In the genomic region with DNA sequence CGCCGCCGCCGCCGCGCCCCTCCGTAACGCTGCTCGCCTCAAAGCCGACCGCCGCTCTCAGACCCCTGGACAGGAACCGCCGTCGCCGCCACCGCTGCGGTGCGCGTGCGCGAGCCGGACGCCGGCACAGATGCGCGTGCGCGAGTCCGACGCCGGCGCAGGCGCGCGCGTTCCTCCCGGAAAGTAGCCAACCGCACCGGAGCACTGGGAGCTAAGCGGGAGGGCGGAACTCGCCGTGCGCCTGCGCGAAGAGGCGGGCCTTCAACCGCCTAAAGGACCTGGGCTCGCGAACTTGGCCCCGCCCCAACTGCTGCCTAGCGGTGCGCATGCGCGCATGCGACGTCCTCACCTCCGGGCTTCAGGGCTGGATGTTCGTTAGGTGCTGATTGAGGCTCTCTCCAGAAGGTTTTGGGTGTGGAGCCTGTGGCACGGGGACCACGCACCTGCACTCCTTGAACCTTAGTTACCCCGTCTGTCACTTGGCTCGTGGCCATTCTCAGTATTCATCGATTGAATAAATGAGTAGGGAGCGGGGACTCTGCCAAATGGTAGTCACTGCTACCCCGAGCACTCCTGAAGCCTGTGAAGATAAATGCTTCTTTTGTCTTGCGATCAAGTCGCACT, we compare ENCODE assay signal across 8 mouse cellular contexts. TPM values are rescaled to one million over a fixed set of nuclear protein-coding genes. Genes with fewer than 3 reads are reported as not detected.
DNase-seq lines count a peak whose midpoint lies in the region; ATAC-seq and TF ChIP-seq lines count a peak whose summit lies in the region.

A gene (minus strand): TSS at position 85 of the 624 bp plus-strand sequence.

- H3K27ac ChIP-seq in embryonic facial prominence, embryonic 14.5 days (replicated peaks; ENCODE audit: low read depth, low read length): peak within 1 kb of the TSS; percentile 86
- peak within 1 kb of the TSS; percentile 88 for H3K27ac ChIP-seq in heart, adult 2 months
- peak within 1 kb of the TSS; percentile 76 for H3K27ac ChIP-seq in limb, embryonic 13.5 days
- H3K27ac ChIP-seq in midbrain, embryonic 16.5 days (ENCODE audit: low read length): peak within 1 kb of the TSS; percentile 86

- no peaks in the 10 kb centered on the region for H3K9me3 ChIP-seq in embryonic facial prominence, embryonic 14.5 days (ENCODE audit: control insufficient read depth, low read length)
- no peaks in the 10 kb centered on the region for H3K9me3 ChIP-seq in limb, embryonic 13.5 days
- no peaks in the 10 kb centered on the region for H3K9me3 ChIP-seq in midbrain, embryonic 16.5 days (replicated peaks; ENCODE audit: control insufficient read depth, low read length, poor library complexity, severe bottlenecking)

- H3K4me2 ChIP-seq in embryonic facial prominence, embryonic 14.5 days (ENCODE audit: low read depth, low read length): peak within 1 kb of the TSS; percentile 100
- peak within 1 kb of the TSS; percentile 100 for H3K4me2 ChIP-seq in limb, embryonic 13.5 days (replicated peaks)
- H3K4me2 ChIP-seq in midbrain, embryonic 16.5 days (ENCODE audit: low read length): peak within 1 kb of the TSS; percentile 100

- intact Hi-C loops in heart, adult 2 months (cut with DNase I): loop anchor here (1.0 kb wide), 1 partner anchor 51 kb away; a partner anchor contains a TSS

- peaks cover 12% of the 10 kb centered on the region for H3K36me3 ChIP-seq in embryonic facial prominence, embryonic 14.5 days (ENCODE audit: control insufficient read depth, insufficient read depth, low read length)
- H3K36me3 ChIP-seq in heart, adult 2 months (ENCODE audit: control insufficient read depth, insufficient read depth, low read length): peaks cover 3% of the 10 kb centered on the region
- H3K36me3 ChIP-seq in limb, embryonic 13.5 days: peaks cover 21% of the 10 kb centered on the region
- H3K36me3 ChIP-seq in midbrain, embryonic 16.5 days (ENCODE audit: control insufficient read depth, insufficient read depth, low read length): peaks cover 3% of the 10 kb centered on the region; the same call in 1 of the 2 replicates

- TF ChIP-seq POLR2A in heart, adult 2 months (IDR thresholded peaks at IDR 0.05; ENCODE audit: insufficient read depth, low read depth, low read length): peak; percentile 95

- DNase-seq in 3T3-L1 (ENCODE audit: low read depth, low spot score): peak; percentile 98
- DNase-seq in adrenal gland, postnatal 4 days (ENCODE audit: low spot score in 2 of 2): peak; percentile 99 to 100
- DNase-seq in embryonic facial prominence, embryonic 14.5 days (ENCODE audit: low spot score): peak; percentile 99
- peak; percentile 99 to 100 for DNase-seq in heart, adult 2 months
- DNase-seq in kidney, adult 8-10 months: peak; percentile 98 to 99
- peak; percentile 99 to 100 for DNase-seq in spleen, postnatal 10 days (ENCODE audit: low spot score in 2 of 2)

- peak within 1 kb of the TSS; percentile 100 for H3K4me3 ChIP-seq in embryonic facial prominence, embryonic 14.5 days (ENCODE audit: low read depth, low read length)
- H3K4me3 ChIP-seq in heart, adult 2 months: peak within 1 kb of the TSS; percentile 86
- peak within 1 kb of the TSS; percentile 100 for H3K4me3 ChIP-seq in limb, embryonic 13.5 days
- H3K4me3 ChIP-seq in midbrain, embryonic 16.5 days (ENCODE audit: low read depth, low read length): peak within 1 kb of the TSS; percentile 100

- no peaks in the 10 kb centered on the region for H3K27me3 ChIP-seq in embryonic facial prominence, embryonic 14.5 days (replicated peaks; ENCODE audit: control insufficient read depth, insufficient read depth, low read length)
- no peaks in the 10 kb centered on the region for H3K27me3 ChIP-seq in heart, adult 2 months (ENCODE audit: control insufficient read depth, insufficient read depth, low read length)
- no peaks in the 10 kb centered on the region for H3K27me3 ChIP-seq in limb, embryonic 13.5 days
- H3K27me3 ChIP-seq in midbrain, embryonic 16.5 days (ENCODE audit: control insufficient read depth, insufficient read depth, low read depth, low read length): no peaks in the 10 kb centered on the region

- peak within 1 kb of the TSS; percentile 98 for H3K9ac ChIP-seq in embryonic facial prominence, embryonic 14.5 days (ENCODE audit: low read depth, low read length)
- peak within 1 kb of the TSS; percentile 90 for H3K9ac ChIP-seq in heart, adult 2 months (ENCODE audit: low read depth, low read length)
- peak within 1 kb of the TSS; percentile 99 for H3K9ac ChIP-seq in limb, embryonic 13.5 days
- peak within 1 kb of the TSS; percentile 98 for H3K9ac ChIP-seq in midbrain, embryonic 16.5 days (ENCODE audit: low read depth, low read length)

- peak; percentile 93 for ATAC-seq in embryonic facial prominence, embryonic 14.5 days (ENCODE audit: low read depth)
- ATAC-seq in limb, embryonic 13.5 days (ENCODE audit: low FRiP score, low read depth): peak; percentile 91
- ATAC-seq in midbrain, embryonic 16.5 days: peak; percentile 85

- 0 out of 2 replicates have a peak, but pooled peaks have one; percentile 28 for TF ChIP-seq EP300 in heart, adult 2 months (IDR thresholded peaks at IDR 0.05; ENCODE audit: insufficient read depth, low read depth, low read length)

- TF ChIP-seq CTCF in heart, adult 2 months (IDR thresholded peaks at IDR 0.05): no peak

- peaks cover 26% of the 10 kb centered on the region for H3K4me1 ChIP-seq in embryonic facial prominence, embryonic 14.5 days (ENCODE audit: control insufficient read depth, insufficient read depth, low read length)
- peaks cover 28% of the 10 kb centered on the region for H3K4me1 ChIP-seq in heart, adult 2 months (ENCODE audit: control insufficient read depth, insufficient read depth, low read length)
- peaks cover 49% of the 10 kb centered on the region for H3K4me1 ChIP-seq in limb, embryonic 13.5 days
- H3K4me1 ChIP-seq in midbrain, embryonic 16.5 days (ENCODE audit: control insufficient read depth, insufficient read depth, low read length): peaks cover 38% of the 10 kb centered on the region

- WGBS in embryonic facial prominence, embryonic 14.5 days: under 1% methylated on average over 23 of the region's 69 CpGs
- WGBS in heart, adult 2 months: under 1% methylated on average over 69 of the region's 69 CpGs
- WGBS in limb, embryonic 13.5 days: under 1% methylated on average over 67 of the region's 69 CpGs
- under 1% methylated on average over 53 of the region's 69 CpGs for WGBS in midbrain, embryonic 16.5 days

- H3K79me2 ChIP-seq in heart, adult 2 months (replicated peaks; ENCODE audit: control insufficient read depth, insufficient read depth, low read length): peaks cover 12% of the 10 kb centered on the region

RNA-seq across cellular contexts. Expression of the gene that starts here (rescaled TPM):
- 10 to 100 TPM; 52.5 to 56.1 TPM for total RNA-seq in adrenal gland, postnatal 4 days (2021)
- polyA plus RNA-seq in embryonic facial prominence, embryonic 14.5 days (2014; fragmentation: Nextera tagmentation; extraction: Ambion mirVana): 18.9 and 19.1 TPM in 2 replicates
- 10 to 100 TPM; 42.6 to 43.9 TPM for total RNA-seq in heart, adult 2 months (2021)
- polyA plus RNA-seq in heart, adult 2 months (2012; rRNA removed): 17.4 and 23.4 TPM in 2 replicates
- 18.7 and 19.5 TPM in 2 replicates for polyA plus RNA-seq in limb, embryonic 13.5 days (2015; fragmentation: Nextera tagmentation; extraction: Ambion mirVana)
- 11.3 and 11.6 TPM in 2 replicates for polyA plus RNA-seq in midbrain, embryonic 16.5 days (2015; fragmentation: Nextera tagmentation; extraction: Ambion mirVana)

Comparison
In these comparisons a context has a peak if more than half of its experiments do, and no peak if none do; other contexts are left out.
1. Peak in every context shown above with its lines: DNase-seq, ATAC-seq, H3K4me3 ChIP-seq and H3K27ac ChIP-seq.